Comparison of ENCODE assay signal across 8 mouse cellular contexts in genomic region chr13:21180551-21181530, GRCm38 (mm10). TPM values are rescaled to one million over a fixed set of nuclear protein-coding genes. Genes with fewer than 3 reads are reported as not detected.
DNase-seq lines count a peak whose midpoint lies in the region; ATAC-seq and TF ChIP-seq lines count a peak whose summit lies in the region.

No protein-coding gene starts in this region.

- WGBS in cerebellum, adult 2 months: 1% methylated on average over 71 of the region's 71 CpGs
- WGBS in forebrain, postnatal 0 days: 2% methylated on average over 70 of the region's 71 CpGs
- WGBS in hindbrain, embryonic 15.5 days: under 1% methylated on average over 67 of the region's 71 CpGs
- WGBS in liver, embryonic 12.5 days (ENCODE audit: insufficient replicate concordance): 1% methylated on average over 71 of the region's 71 CpGs
- under 1% methylated on average over 71 of the region's 71 CpGs for WGBS in stomach, postnatal 0 days

- no peak for TF ChIP-seq EP300 in stomach, postnatal 0 days (optimal IDR thresholded peaks at IDR 0.05)

- no peak for TF ChIP-seq CTCF in cerebellum, adult 2 months (IDR thresholded peaks at IDR 0.05; ENCODE audit: borderline replicate concordance, insufficient read depth, low read depth, low read length)
- no peak for TF ChIP-seq CTCF in forebrain, postnatal 0 days (IDR thresholded peaks at IDR 0.05; ENCODE audit: low read depth)
- TF ChIP-seq CTCF in stomach, postnatal 0 days (IDR thresholded peaks at IDR 0.05; ENCODE audit: low read depth): no peak

- H3K9ac ChIP-seq in forebrain, postnatal 0 days: peak overlapping the region; percentile 83
- H3K9ac ChIP-seq in hindbrain, embryonic 15.5 days: peak overlapping the region; percentile 84
- H3K9ac ChIP-seq in liver, embryonic 12.5 days: peak overlapping the region; percentile 96
- H3K9ac ChIP-seq in stomach, postnatal 0 days (ENCODE audit: low read length): peak overlapping the region; percentile 88

- H3K36me3 ChIP-seq in forebrain, postnatal 0 days (ENCODE audit: insufficient read depth): peaks cover 27% of the 10 kb centered on the region
- peaks cover 19% of the 10 kb centered on the region for H3K36me3 ChIP-seq in hindbrain, embryonic 15.5 days
- H3K36me3 ChIP-seq in liver, embryonic 12.5 days: peaks cover 43% of the 10 kb centered on the region
- peaks cover 10% of the 10 kb centered on the region; the same call in 1 of the 2 replicates for H3K36me3 ChIP-seq in stomach, postnatal 0 days (ENCODE audit: control insufficient read depth, insufficient read depth, low read length)

- H3K4me1 ChIP-seq in cerebellum, adult 2 months (ENCODE audit: control insufficient read depth, insufficient read depth, low read length): no peaks in the 10 kb centered on the region; the same call in none of the 2 replicates
- peaks cover 13% of the 10 kb centered on the region for H3K4me1 ChIP-seq in forebrain, postnatal 0 days (ENCODE audit: insufficient read depth)
- H3K4me1 ChIP-seq in hindbrain, embryonic 15.5 days (replicated peaks): peaks cover 32% of the 10 kb centered on the region
- peaks cover 61% of the 10 kb centered on the region for H3K4me1 ChIP-seq in liver, embryonic 12.5 days
- peaks cover 4% of the 10 kb centered on the region; the same call in 1 of the 2 replicates for H3K4me1 ChIP-seq in stomach, postnatal 0 days (replicated peaks; ENCODE audit: control insufficient read depth, insufficient read depth)

- peak overlapping the region; percentile 46; the same call in 1 of the 2 replicates for H3K27ac ChIP-seq in cerebellum, adult 2 months (ENCODE audit: insufficient read depth, low read length)
- peak overlapping the region; percentile 88 for H3K27ac ChIP-seq in forebrain, postnatal 0 days (ENCODE audit: low read depth, low read length)
- H3K27ac ChIP-seq in hindbrain, embryonic 15.5 days (replicated peaks): peak overlapping the region; percentile 97
- peak overlapping the region; percentile 97 for H3K27ac ChIP-seq in liver, embryonic 12.5 days
- H3K27ac ChIP-seq in stomach, postnatal 0 days (replicated peaks): peak overlapping the region; percentile 96

- ATAC-seq in forebrain, postnatal 0 days: peak; percentile 50
- ATAC-seq in hindbrain, embryonic 15.5 days (ENCODE audit: low FRiP score, low read depth): peak; percentile 50
- ATAC-seq in liver, embryonic 12.5 days: peak; percentile 57
- peak; percentile 54; the same call in 1 of the 2 replicates for ATAC-seq in monocyte, adult 5-6 weeks (replicated peaks; ENCODE audit: insufficient number of reproducible peaks, low FRiP score, low TSS enrichment, poor library complexity, severe bottlenecking)
- peak; percentile 31 for ATAC-seq in stomach, postnatal 0 days (ENCODE audit: low FRiP score, low TSS enrichment)

- DNase-seq in right cerebral cortex, adult 18-20 months: peak; percentile 40
- no peak for DNase-seq in right cerebral cortex, postnatal 36 days (ENCODE audit: low spot score in 2 of 2)
- peak; percentile 66 to 72 for DNase-seq in cerebellum, adult 2 months
- peak; percentile 64 for DNase-seq in forebrain, postnatal 0 days
- DNase-seq in stomach, postnatal 0 days (ENCODE audit: low spot score): peak; percentile 65

- TF ChIP-seq POLR2A in cerebellum, adult 2 months (IDR thresholded peaks at IDR 0.05; ENCODE audit: borderline replicate concordance, insufficient read depth, low read length): no peak

- no peaks in the 10 kb centered on the region for H3K9me3 ChIP-seq in forebrain, postnatal 0 days (ENCODE audit: low read length)
- no peaks in the 10 kb centered on the region for H3K9me3 ChIP-seq in hindbrain, embryonic 15.5 days
- H3K9me3 ChIP-seq in liver, embryonic 12.5 days (replicated peaks): no peaks in the 10 kb centered on the region
- H3K9me3 ChIP-seq in stomach, postnatal 0 days (ENCODE audit: control insufficient read depth, low read length): no peaks in the 10 kb centered on the region

- peak overlapping the region; percentile 76 for H3K4me2 ChIP-seq in forebrain, postnatal 0 days (ENCODE audit: low read depth)
- peak overlapping the region; percentile 89 for H3K4me2 ChIP-seq in hindbrain, embryonic 15.5 days
- peak overlapping the region; percentile 96 for H3K4me2 ChIP-seq in liver, embryonic 12.5 days
- peak overlapping the region; percentile 88 for H3K4me2 ChIP-seq in stomach, postnatal 0 days (replicated peaks; ENCODE audit: low read depth)

- peak overlapping the region; percentile 99 for H3K4me3 ChIP-seq in cerebellum, adult 2 months (replicated peaks; ENCODE audit: insufficient read depth, low read depth, low read length)
- H3K4me3 ChIP-seq in forebrain, postnatal 0 days (ENCODE audit: low read depth, low read length): peak overlapping the region; percentile 81
- peak overlapping the region; percentile 93 for H3K4me3 ChIP-seq in hindbrain, embryonic 15.5 days
- peak overlapping the region; percentile 99 for H3K4me3 ChIP-seq in liver, embryonic 12.5 days
- peak overlapping the region; percentile 96 for H3K4me3 ChIP-seq in stomach, postnatal 0 days (ENCODE audit: low read depth, low read length)

- H3K27me3 ChIP-seq in cerebellum, adult 2 months (ENCODE audit: control insufficient read depth, insufficient read depth, low read length): no peaks in the 10 kb centered on the region
- no peaks in the 10 kb centered on the region for H3K27me3 ChIP-seq in forebrain, postnatal 0 days (ENCODE audit: insufficient read depth, low read length)
- no peaks in the 10 kb centered on the region for H3K27me3 ChIP-seq in hindbrain, embryonic 15.5 days
- no peaks in the 10 kb centered on the region for H3K27me3 ChIP-seq in liver, embryonic 12.5 days (replicated peaks)
- no peaks in the 10 kb centered on the region for H3K27me3 ChIP-seq in stomach, postnatal 0 days (ENCODE audit: control insufficient read depth, insufficient read depth, low read length)

RNA-seq across cellular contexts. Expression of gene Trim27, which starts 1.6 kb away (rescaled TPM):
- 27.0 and 28.9 TPM in 2 replicates for polyA plus RNA-seq in cerebellum, adult 2 months (2012; rRNA removed)
- total RNA-seq in forebrain, postnatal 0 days (2014; rRNA removed): 81.7 and 90.9 TPM in 2 replicates
- polyA plus RNA-seq in forebrain, postnatal 0 days (2015; fragmentation: Nextera tagmentation; extraction: Ambion mirVana): 72.7 and 85.3 TPM in 2 replicates
- polyA plus RNA-seq in hindbrain, embryonic 15.5 days (2015; fragmentation: Nextera tagmentation; extraction: Ambion mirVana): 84.3 and 84.8 TPM in 2 replicates
- polyA plus RNA-seq in liver, embryonic 12.5 days (2016; fragmentation: Nextera tagmentation; extraction: Ambion mirVana): 129 and 132 TPM in 2 replicates
- 81.0 to 103 TPM (median 88.2 TPM) in 3 replicates for total RNA-seq in monocyte, adult 5-6 weeks (2017)
- 58.5 and 60.2 TPM in 2 replicates for polyA plus RNA-seq in stomach, postnatal 0 days (2015; fragmentation: Nextera tagmentation; extraction: Ambion mirVana)

RNA-seq across cellular contexts. Expression of gene Olfr1368, which starts 35.2 kb away (rescaled TPM):
- polyA plus RNA-seq in cerebellum, adult 2 months (2012; rRNA removed): not detected in 2 replicates
- total RNA-seq in forebrain, postnatal 0 days (2014; rRNA removed): not detected in 2 replicates
- not detected in 2 replicates for polyA plus RNA-seq in forebrain, postnatal 0 days (2015; fragmentation: Nextera tagmentation; extraction: Ambion mirVana)
- polyA plus RNA-seq in hindbrain, embryonic 15.5 days (2015; fragmentation: Nextera tagmentation; extraction: Ambion mirVana): not detected in 2 replicates
- polyA plus RNA-seq in liver, embryonic 12.5 days (2016; fragmentation: Nextera tagmentation; extraction: Ambion mirVana): not detected in 2 replicates
- not detected in 3 replicates for total RNA-seq in monocyte, adult 5-6 weeks (2017)
- polyA plus RNA-seq in stomach, postnatal 0 days (2015; fragmentation: Nextera tagmentation; extraction: Ambion mirVana): not detected in 2 replicates

RNA-seq across cellular contexts. Expression of gene Olfr263, which starts 51.4 kb away (rescaled TPM):
- not detected in 2 replicates for polyA plus RNA-seq in cerebellum, adult 2 months (2012; rRNA removed)
- total RNA-seq in forebrain, postnatal 0 days (2014; rRNA removed): not detected in 2 replicates
- not detected in 2 replicates for polyA plus RNA-seq in forebrain, postnatal 0 days (2015; fragmentation: Nextera tagmentation; extraction: Ambion mirVana)
- not detected in 2 replicates for polyA plus RNA-seq in hindbrain, embryonic 15.5 days (2015; fragmentation: Nextera tagmentation; extraction: Ambion mirVana)
- polyA plus RNA-seq in liver, embryonic 12.5 days (2016; fragmentation: Nextera tagmentation; extraction: Ambion mirVana): not detected in 2 replicates
- not detected in 3 replicates for total RNA-seq in monocyte, adult 5-6 weeks (2017)
- polyA plus RNA-seq in stomach, postnatal 0 days (2015; fragmentation: Nextera tagmentation; extraction: Ambion mirVana): not detected in 2 replicates

Comparison
In these comparisons a context has a peak if more than half of its experiments do, and no peak if none do; other contexts are left out.
1. DNase-seq: peak in right cerebral cortex, adult 18-20 months (single experiment), cerebellum, adult 2 months (2 of 2), forebrain, postnatal 0 days (single experiment) and stomach, postnatal 0 days (single experiment); none in right cerebral cortex, postnatal 36 days (0 of 2).
2. H3K27ac ChIP-seq: peak in every context shown above with its lines; median percentile 97 in hindbrain, embryonic 15.5 days; 97 in liver, embryonic 12.5 days; 96 in stomach, postnatal 0 days; 88 in forebrain, postnatal 0 days; 46 in cerebellum, adult 2 months.
3. Peak in every context shown above with its lines, with median percentiles within 50 percentile points of each other: H3K4me3 ChIP-seq, ATAC-seq, H3K4me2 ChIP-seq and H3K9ac ChIP-seq.